In genomic region chr10:30754825-30755457, GRCm38 (mm10) we compare ENCODE assay signal across 12 mouse cellular contexts. TPM values are rescaled to one million over a fixed set of nuclear protein-coding genes. Genes with fewer than 3 reads are reported as not detected.
DNase-seq lines count a peak whose midpoint lies in the region; ATAC-seq and TF ChIP-seq lines count a peak whose summit lies in the region.
"Had no signal": no experiment of that assay in that cellular context is flagged by ENCODE, and none has a peak within 500 bp of the region (broad histone marks: within the 10 kb centered on the region; RNA-seq: fewer than 3 reads in every experiment).

No protein-coding gene starts in this region.

- H3K27ac ChIP-seq in heart, embryonic 16.5 days (ENCODE audit: low read length) = peak overlapping the region; percentile 29; the same call in 1 of the 2 replicates
- no peak overlapping the region for H3K27ac ChIP-seq in heart, adult 2 months
- no peak overlapping the region for H3K27ac ChIP-seq in CH12.LX (ENCODE audit: insufficient read depth, low read depth)
- H3K27ac ChIP-seq in liver, embryonic 15.5 days (replicated peaks) = peak overlapping the region; percentile 90
- no peak overlapping the region for H3K27ac ChIP-seq in hindbrain, embryonic 10.5 days
- H3K27ac ChIP-seq: kidney, postnatal 0 days had no signal

- 22% methylated on average over 4 of the region's 4 CpGs for WGBS in heart, embryonic 16.5 days
- WGBS in heart, adult 2 months = 41% methylated on average over 4 of the region's 4 CpGs
- 3% methylated on average over 4 of the region's 4 CpGs for WGBS in liver, embryonic 15.5 days (ENCODE audit: insufficient replicate concordance)
- WGBS in hindbrain, embryonic 10.5 days = 85% methylated on average over 4 of the region's 4 CpGs

- TF ChIP-seq RAD21 in CH12.LX (IDR thresholded peaks at IDR 0.05; ENCODE audit: low read depth, low read length) = no peak

- H3K4me1 ChIP-seq in heart, embryonic 16.5 days (ENCODE audit: control insufficient read depth, insufficient read depth, low read length) = peaks cover 5% of the 10 kb centered on the region
- no peaks in the 10 kb centered on the region for H3K4me1 ChIP-seq in heart, adult 2 months (ENCODE audit: control insufficient read depth, insufficient read depth, low read length)
- peaks cover 0 to 32% of the 10 kb centered on the region in 2 experiments; a peak in 3 of 4 replicates for H3K4me1 ChIP-seq in CH12.LX (ENCODE audit: control insufficient read depth in 1 of 2, insufficient read depth in 2 of 2)
- peaks cover 62% of the 10 kb centered on the region for H3K4me1 ChIP-seq in liver, embryonic 15.5 days (replicated peaks)
- H3K4me1 ChIP-seq in hindbrain, embryonic 10.5 days (replicated peaks) = no peaks in the 10 kb centered on the region

- H3K4me2 ChIP-seq in heart, embryonic 16.5 days (ENCODE audit: low read depth, low read length) = peak overlapping the region; percentile 56
- peak overlapping the region; percentile 48 for H3K4me2 ChIP-seq in CH12.LX (ENCODE audit: insufficient read depth, low read depth, poor library complexity, severe bottlenecking)
- peak overlapping the region; percentile 63 for H3K4me2 ChIP-seq in liver, embryonic 15.5 days

- no peak for TF ChIP-seq EP300 in heart, adult 2 months (IDR thresholded peaks at IDR 0.05; ENCODE audit: insufficient read depth, low read depth, low read length)
- TF ChIP-seq EP300 in CH12.LX (IDR thresholded peaks at IDR 0.05; ENCODE audit: low read length) = no peak; the same call in 1 of the 2 replicates

- H3K9ac ChIP-seq in heart, embryonic 16.5 days (ENCODE audit: low read length) = peak overlapping the region; percentile 57
- no peak overlapping the region for H3K9ac ChIP-seq in heart, adult 2 months (ENCODE audit: low read depth, low read length)
- H3K9ac ChIP-seq in CH12.LX (ENCODE audit: insufficient read depth, low read depth) = no peak overlapping the region
- H3K9ac ChIP-seq in liver, embryonic 15.5 days = peak overlapping the region; percentile 32

- peak overlapping the region; percentile 22 for H3K4me3 ChIP-seq in heart, embryonic 16.5 days (ENCODE audit: low read length)
- H3K4me3 ChIP-seq in heart, adult 2 months = no peak overlapping the region
- H3K4me3 ChIP-seq in CH12.LX (replicated peaks in 1 of 3; ENCODE audit: low read depth in 2 of 3, low read length in 2 of 3, poor library complexity in 1 of 3) = no peak overlapping the region
- peak overlapping the region; percentile 22 for H3K4me3 ChIP-seq in liver, embryonic 15.5 days (replicated peaks)
- no peak overlapping the region for H3K4me3 ChIP-seq in hindbrain, embryonic 10.5 days
- H3K4me3 ChIP-seq: myocyte had no signal

- intact Hi-C loops in heart, adult 2 months (cut with DNase I) = no loop called here
- intact Hi-C loops in gastrocnemius, postnatal 14 days (cut with DNase I; ENCODE audit: low total_unique reads) = no loop called here

- TF ChIP-seq POLR2A in heart, adult 2 months (IDR thresholded peaks at IDR 0.05; ENCODE audit: insufficient read depth, low read depth, low read length) = no peak
- no peak for TF ChIP-seq POLR2A in CH12.LX (IDR thresholded peaks at IDR 0.05; ENCODE audit: low read depth, low read length)

- ATAC-seq in heart, embryonic 16.5 days (replicated peaks; ENCODE audit: extremely low read depth, insufficient read depth, low FRiP score) = no peak
- peak; percentile 83 for ATAC-seq in common myeloid progenitor, adult 5-6 weeks (replicated peaks; ENCODE audit: low read depth, poor library complexity, severe bottlenecking)
- peak; percentile 76 for ATAC-seq in liver, embryonic 15.5 days (ENCODE audit: insufficient read depth)

- dilution Hi-C loops in CH12.LX (cut with MboI; ENCODE audit: extremely low pct_ligation_motif_present, extremely low pct_unique_long_range_greater_than_20kb, low sequenced_read_pairs) = no loop called here

- TF ChIP-seq CTCF in heart, adult 2 months (IDR thresholded peaks at IDR 0.05) = no peak
- TF ChIP-seq CTCF in CH12.LX (conservative IDR thresholded peaks at IDR 0.05 in 1 of 2, IDR thresholded peaks at IDR 0.05 in 1 of 2; ENCODE audit: low read depth in 2 of 2, low read length in 2 of 2) = no peak

- H3K79me2 ChIP-seq in heart, adult 2 months (replicated peaks; ENCODE audit: control insufficient read depth, insufficient read depth, low read length) = no peaks in the 10 kb centered on the region
- H3K79me2 ChIP-seq in CH12.LX (replicated peaks; ENCODE audit: control insufficient read depth, extremely low read depth, insufficient read depth, poor library complexity, severe bottlenecking) = no peaks in the 10 kb centered on the region

- no peaks in the 10 kb centered on the region for H3K9me3 ChIP-seq in heart, embryonic 16.5 days (replicated peaks; ENCODE audit: control insufficient read depth, low read length)
- H3K9me3 ChIP-seq in CH12.LX (replicated peaks; ENCODE audit: low read length) = no peaks in the 10 kb centered on the region
- no peaks in the 10 kb centered on the region for H3K9me3 ChIP-seq in liver, embryonic 15.5 days (replicated peaks)
- H3K9me3 ChIP-seq in hindbrain, embryonic 10.5 days = no peaks in the 10 kb centered on the region

- DNase-seq in heart, adult 2 months = no peak
- DNase-seq in CH12.LX (ENCODE audit: extremely low read depth) = peak; percentile 49
- no peak for DNase-seq in cerebellum, adult 9-10 months
- DNase-seq in gastrocnemius, postnatal 14 days = no peak
- DNase-seq in hindbrain, embryonic 10.5 days (ENCODE audit: low spot score) = no peak
- DNase-seq: lung, postnatal 14 days; thymus, adult 2 months had no signal

- no peaks in the 10 kb centered on the region for H3K36me3 ChIP-seq in heart, embryonic 16.5 days (ENCODE audit: control insufficient read depth, insufficient read depth)
- H3K36me3 ChIP-seq in heart, adult 2 months (ENCODE audit: control insufficient read depth, insufficient read depth, low read length) = no peaks in the 10 kb centered on the region
- H3K36me3 ChIP-seq in CH12.LX (replicated peaks in 1 of 2; ENCODE audit: control insufficient read depth in 1 of 2, insufficient read depth in 1 of 2, low read length in 1 of 2) = no peaks in the 10 kb centered on the region
- peaks cover 23% of the 10 kb centered on the region for H3K36me3 ChIP-seq in liver, embryonic 15.5 days (replicated peaks)
- H3K36me3 ChIP-seq in hindbrain, embryonic 10.5 days = no peaks in the 10 kb centered on the region

- no peaks in the 10 kb centered on the region for H3K27me3 ChIP-seq in heart, embryonic 16.5 days (ENCODE audit: control insufficient read depth, insufficient read depth, low read length)
- no peaks in the 10 kb centered on the region for H3K27me3 ChIP-seq in heart, adult 2 months (ENCODE audit: control insufficient read depth, insufficient read depth, low read length)
- no peaks in the 10 kb centered on the region for H3K27me3 ChIP-seq in CH12.LX (replicated peaks)
- H3K27me3 ChIP-seq in liver, embryonic 15.5 days = no peaks in the 10 kb centered on the region
- H3K27me3 ChIP-seq in hindbrain, embryonic 10.5 days (ENCODE audit: insufficient read depth, poor library complexity, severe bottlenecking) = no peaks in the 10 kb centered on the region

- in situ Hi-C loops in CH12.LX (cut with MboI; ENCODE audit: low pct_ligation_motif_present, low pct_unique_long_range_greater_than_20kb, low sequenced_read_pairs) = no loop called here

TF ChIP-seq in CH12.LX, 34 proteins besides CTCF, POLR2A, EP300 and RAD21:
- no peak for TF ChIP-seq TCF12 (IDR thresholded peaks at IDR 0.05; ENCODE audit: low read depth, low read length)
- no peak for TF ChIP-seq USF2 (conservative IDR thresholded peaks at IDR 0.05; ENCODE audit: low read depth, low read length)
- no peak for TF ChIP-seq ZMIZ1 (IDR thresholded peaks at IDR 0.05; ENCODE audit: low read depth, low read length)
- TF ChIP-seq MYC (IDR thresholded peaks at IDR 0.05; ENCODE audit: low read depth, low read length) = no peak
- TF ChIP-seq IRF4 (IDR thresholded peaks at IDR 0.05; ENCODE audit: low read depth, low read length) = peak; percentile 82
- no peak for TF ChIP-seq NELFE (IDR thresholded peaks at IDR 0.05; ENCODE audit: low read depth, low read length)
- no peak for TF ChIP-seq CHD1 (IDR thresholded peaks at IDR 0.05; ENCODE audit: low read depth, low read length)

RNA-seq across cellular contexts. Expression of gene Ncoa7, which starts 48.2 kb away (rescaled TPM):
- 5.9 and 7.7 TPM in 2 replicates for polyA plus RNA-seq in heart, embryonic 16.5 days (2015; fragmentation: Nextera tagmentation; extraction: Ambion mirVana)
- 1 to 10 TPM; 3.4 to 4.7 TPM for total RNA-seq in heart, adult 2 months (2021)
- 1.2 and 1.5 TPM in 2 replicates for polyA plus RNA-seq in heart, adult 2 months (2012; rRNA removed)
- total RNA-seq in CH12.LX (2012; rRNA removed) = 3.4 and 4.7 TPM in 2 replicates
- total RNA-seq in CH12.LX (2014; rRNA removed) = 7.0 and 7.3 TPM in 2 replicates
- polyA plus RNA-seq in CH12.LX (2012; ENCODE audit: insufficient read length, low read depth) = 9.2 and 10.4 TPM in 2 replicates
- total RNA-seq in common myeloid progenitor, adult 5-6 weeks (2017) = 28.8 and 45.0 TPM in 2 replicates
- polyA plus RNA-seq in liver, embryonic 15.5 days (2015; fragmentation: Nextera tagmentation; extraction: Ambion mirVana) = 10.2 and 12.2 TPM in 2 replicates
- 1 to 10 TPM; 4.9 to 5.2 TPM for total RNA-seq in gastrocnemius, postnatal 14 days (2021)
- 6.8 and 7.0 TPM in 2 replicates for polyA plus RNA-seq in hindbrain, embryonic 10.5 days (2016; fragmentation: Nextera tagmentation; extraction: Ambion mirVana)

Comparison
In these comparisons a context has a peak if more than half of its experiments do, and no peak if none do; other contexts are left out.
1. H3K27ac ChIP-seq: peak in heart, embryonic 16.5 days (single experiment) and liver, embryonic 15.5 days (single experiment); none in heart, adult 2 months (single experiment), CH12.LX (single experiment) and hindbrain, embryonic 10.5 days (single experiment).
2. H3K4me3 ChIP-seq: peak in heart, embryonic 16.5 days (single experiment) and liver, embryonic 15.5 days (single experiment); none in heart, adult 2 months (single experiment), CH12.LX (0 of 3) and hindbrain, embryonic 10.5 days (single experiment).
3. H3K9ac ChIP-seq: peak in heart, embryonic 16.5 days (single experiment) and liver, embryonic 15.5 days (single experiment); none in heart, adult 2 months (single experiment) and CH12.LX (single experiment).
4. Peak in every context shown above with its lines, with median percentiles within 50 percentile points of each other: H3K4me2 ChIP-seq.